20 mouse cellular contexts compared by ENCODE assay signal in genomic region chr10:110858407-110858920, GRCm38 (mm10).
DNase-seq lines count a peak whose midpoint lies in the region; ATAC-seq and TF ChIP-seq lines count a peak whose summit lies in the region.
"Had no signal": no experiment of that assay in that cellular context is flagged by ENCODE, and none has a peak within 500 bp of the region (broad histone marks: within the 10 kb centered on the region; RNA-seq: fewer than 3 reads in every experiment).

No protein-coding gene starts in this region.

- H3K9me3 ChIP-seq in hindbrain, embryonic 12.5 days (replicated peaks): no peaks in the 10 kb centered on the region
- H3K9me3 ChIP-seq in hindbrain, embryonic 11.5 days (ENCODE audit: control insufficient read depth, low read length): no peaks in the 10 kb centered on the region
- no peaks in the 10 kb centered on the region for H3K9me3 ChIP-seq in midbrain, embryonic 14.5 days (ENCODE audit: control insufficient read depth, low read length)
- no peaks in the 10 kb centered on the region for H3K9me3 ChIP-seq in midbrain, embryonic 10.5 days (replicated peaks)
- H3K9me3 ChIP-seq in hindbrain, postnatal 0 days (ENCODE audit: low read length): no peaks in the 10 kb centered on the region
- no peaks in the 10 kb centered on the region for H3K9me3 ChIP-seq in neural tube, embryonic 15.5 days (replicated peaks)
- H3K9me3 ChIP-seq: embryonic facial prominence, embryonic 12.5 days; heart, embryonic 15.5 days had no signal

- TF ChIP-seq CTCF in hindbrain, postnatal 0 days (IDR thresholded peaks at IDR 0.05; ENCODE audit: low read depth): no peak

- H3K9ac ChIP-seq in hindbrain, embryonic 12.5 days: no peak overlapping the region
- H3K9ac ChIP-seq in hindbrain, embryonic 11.5 days (ENCODE audit: low read depth, low read length): no peak overlapping the region
- no peak overlapping the region for H3K9ac ChIP-seq in midbrain, embryonic 14.5 days (replicated peaks; ENCODE audit: low read length)
- H3K9ac ChIP-seq in hindbrain, postnatal 0 days (replicated peaks; ENCODE audit: low read length): no peak overlapping the region
- H3K9ac ChIP-seq in neural tube, embryonic 15.5 days (replicated peaks): no peak overlapping the region
- H3K9ac ChIP-seq: embryonic facial prominence, embryonic 12.5 days; heart, embryonic 15.5 days; lung, embryonic 14.5 days had no signal

- no peaks in the 10 kb centered on the region for H3K27me3 ChIP-seq in hindbrain, embryonic 12.5 days
- no peaks in the 10 kb centered on the region for H3K27me3 ChIP-seq in hindbrain, embryonic 11.5 days (ENCODE audit: control insufficient read depth, insufficient read depth, low read length)
- no peaks in the 10 kb centered on the region for H3K27me3 ChIP-seq in midbrain, embryonic 14.5 days (ENCODE audit: control insufficient read depth, insufficient read depth, low read length)
- H3K27me3 ChIP-seq in midbrain, embryonic 10.5 days (ENCODE audit: low read depth, poor library complexity, severe bottlenecking): no peaks in the 10 kb centered on the region
- H3K27me3 ChIP-seq in hindbrain, postnatal 0 days (ENCODE audit: insufficient read depth, low read length): no peaks in the 10 kb centered on the region
- H3K27me3 ChIP-seq in neural tube, embryonic 15.5 days (replicated peaks): no peaks in the 10 kb centered on the region
- H3K27me3 ChIP-seq: embryonic facial prominence, embryonic 12.5 days; heart, embryonic 15.5 days had no signal

- H3K36me3 ChIP-seq in hindbrain, embryonic 12.5 days: no peaks in the 10 kb centered on the region
- H3K36me3 ChIP-seq in hindbrain, embryonic 11.5 days (ENCODE audit: control insufficient read depth, insufficient read depth, low read length): no peaks in the 10 kb centered on the region
- no peaks in the 10 kb centered on the region for H3K36me3 ChIP-seq in midbrain, embryonic 14.5 days (ENCODE audit: control insufficient read depth, insufficient read depth, low read length)
- no peaks in the 10 kb centered on the region for H3K36me3 ChIP-seq in midbrain, embryonic 10.5 days
- no peaks in the 10 kb centered on the region for H3K36me3 ChIP-seq in hindbrain, postnatal 0 days (ENCODE audit: insufficient read depth, low read length)
- H3K36me3 ChIP-seq in neural tube, embryonic 15.5 days: no peaks in the 10 kb centered on the region
- H3K36me3 ChIP-seq: embryonic facial prominence, embryonic 12.5 days; heart, embryonic 15.5 days had no signal

- 49% methylated on average over 4 of the region's 4 CpGs for WGBS in hindbrain, embryonic 12.5 days
- 76% methylated on average over 4 of the region's 4 CpGs for WGBS in hindbrain, embryonic 11.5 days
- 65% methylated on average over 4 of the region's 4 CpGs for WGBS in midbrain, embryonic 14.5 days
- 86% methylated on average over 4 of the region's 4 CpGs for WGBS in midbrain, embryonic 10.5 days
- 56% methylated on average over 4 of the region's 4 CpGs for WGBS in hindbrain, postnatal 0 days
- WGBS in neural tube, embryonic 15.5 days: 27% methylated on average over 4 of the region's 4 CpGs

- ATAC-seq in hindbrain, embryonic 12.5 days (ENCODE audit: low FRiP score): peak; percentile 21; the same call in 1 of the 2 replicates
- no peak for ATAC-seq in hindbrain, embryonic 11.5 days (ENCODE audit: low FRiP score)
- 0 out of 2 replicates have a peak, but pooled peaks have one; percentile 11 for ATAC-seq in midbrain, embryonic 14.5 days (ENCODE audit: low FRiP score, low TSS enrichment)
- ATAC-seq in hindbrain, postnatal 0 days: no peak
- ATAC-seq in neural tube, embryonic 15.5 days (ENCODE audit: low FRiP score): peak; percentile 55
- no peak for ATAC-seq in frontal cortex, adult (ENCODE audit: low TSS enrichment)
- ATAC-seq: intestine, postnatal 0 days had no signal

- H3K4me3 ChIP-seq in hindbrain, embryonic 12.5 days: no peak overlapping the region
- H3K4me3 ChIP-seq in hindbrain, embryonic 11.5 days (ENCODE audit: low read depth, low read length): no peak overlapping the region
- H3K4me3 ChIP-seq in midbrain, embryonic 14.5 days (replicated peaks; ENCODE audit: low read depth, low read length): no peak overlapping the region
- no peak overlapping the region for H3K4me3 ChIP-seq in midbrain, embryonic 10.5 days
- no peak overlapping the region for H3K4me3 ChIP-seq in hindbrain, postnatal 0 days (ENCODE audit: low read length)
- no peak overlapping the region for H3K4me3 ChIP-seq in neural tube, embryonic 15.5 days (replicated peaks)
- H3K4me3 ChIP-seq: embryonic facial prominence, embryonic 12.5 days; heart, adult 2 months; heart, embryonic 15.5 days had no signal

- no peak for DNase-seq in hindbrain, embryonic 11.5 days (ENCODE audit: low spot score)
- DNase-seq in midbrain, embryonic 14.5 days: peak; percentile 39
- DNase-seq in midbrain, embryonic 10.5 days (ENCODE audit: low spot score): no peak
- peak; percentile 9 for DNase-seq in hindbrain, postnatal 0 days (ENCODE audit: low spot score)
- DNase-seq: cerebellum, adult 9-11 months; gastrocnemius, postnatal 25 days; heart, adult 2 months; kidney, postnatal 36 days; left cerebral cortex, postnatal 4 days; right cerebral cortex, postnatal 25 days; thymus, postnatal 36 days had no signal

- 0 out of 2 replicates have a peak overlapping the region, but pooled peaks have one; percentile 46 for H3K27ac ChIP-seq in hindbrain, embryonic 12.5 days
- H3K27ac ChIP-seq in hindbrain, embryonic 11.5 days (ENCODE audit: low read depth, low read length): no peak overlapping the region
- peak overlapping the region; percentile 79 for H3K27ac ChIP-seq in midbrain, embryonic 14.5 days (replicated peaks; ENCODE audit: low read depth, low read length)
- no peak overlapping the region for H3K27ac ChIP-seq in midbrain, embryonic 10.5 days (replicated peaks)
- H3K27ac ChIP-seq in hindbrain, postnatal 0 days: no peak overlapping the region
- H3K27ac ChIP-seq in neural tube, embryonic 15.5 days (replicated peaks): peak overlapping the region; percentile 73
- H3K27ac ChIP-seq: embryonic facial prominence, embryonic 12.5 days; heart, adult 2 months; heart, embryonic 15.5 days; macrophage had no signal

- no peak overlapping the region for H3K4me2 ChIP-seq in hindbrain, embryonic 12.5 days (replicated peaks)
- H3K4me2 ChIP-seq in hindbrain, embryonic 11.5 days (replicated peaks; ENCODE audit: low read depth, low read length): no peak overlapping the region
- H3K4me2 ChIP-seq in midbrain, embryonic 14.5 days (ENCODE audit: low read length): no peak overlapping the region
- no peak overlapping the region for H3K4me2 ChIP-seq in hindbrain, postnatal 0 days (ENCODE audit: low read depth, low read length)
- no peak overlapping the region for H3K4me2 ChIP-seq in neural tube, embryonic 15.5 days
- H3K4me2 ChIP-seq: embryonic facial prominence, embryonic 12.5 days; heart, embryonic 15.5 days; liver, embryonic 11.5 days; lung, embryonic 14.5 days had no signal

- H3K4me1 ChIP-seq in hindbrain, embryonic 12.5 days: peaks cover 4% of the 10 kb centered on the region; the same call in 1 of the 2 replicates
- H3K4me1 ChIP-seq in hindbrain, embryonic 11.5 days (replicated peaks; ENCODE audit: control insufficient read depth, insufficient read depth, low read length): no peaks in the 10 kb centered on the region
- H3K4me1 ChIP-seq in midbrain, embryonic 14.5 days (ENCODE audit: control insufficient read depth, insufficient read depth, low read length): no peaks in the 10 kb centered on the region
- 0 out of 2 replicates have a peak, but pooled peaks cover 4% of the 10 kb centered on the region for H3K4me1 ChIP-seq in midbrain, embryonic 10.5 days
- no peaks in the 10 kb centered on the region for H3K4me1 ChIP-seq in hindbrain, postnatal 0 days (ENCODE audit: insufficient read depth, low read length)
- peaks cover 15% of the 10 kb centered on the region for H3K4me1 ChIP-seq in neural tube, embryonic 15.5 days
- H3K4me1 ChIP-seq: heart, embryonic 15.5 days had no signal

Comparison
In these comparisons a context has a peak if more than half of its experiments do, and no peak if none do; other contexts are left out.
1. ATAC-seq: peak in hindbrain, embryonic 12.5 days (single experiment), midbrain, embryonic 14.5 days (single experiment) and neural tube, embryonic 15.5 days (single experiment); none in hindbrain, embryonic 11.5 days (single experiment), hindbrain, postnatal 0 days (single experiment) and frontal cortex, adult (single experiment).
2. H3K27ac ChIP-seq: peak in hindbrain, embryonic 12.5 days (single experiment), midbrain, embryonic 14.5 days (single experiment) and neural tube, embryonic 15.5 days (single experiment); none in hindbrain, embryonic 11.5 days (single experiment), midbrain, embryonic 10.5 days (single experiment) and hindbrain, postnatal 0 days (single experiment).
3. DNase-seq: peak in midbrain, embryonic 14.5 days (single experiment) and hindbrain, postnatal 0 days (single experiment); none in hindbrain, embryonic 11.5 days (single experiment) and midbrain, embryonic 10.5 days (single experiment).